Comparison of ENCODE assay signal across 21 mouse cellular contexts in the genomic region with DNA sequence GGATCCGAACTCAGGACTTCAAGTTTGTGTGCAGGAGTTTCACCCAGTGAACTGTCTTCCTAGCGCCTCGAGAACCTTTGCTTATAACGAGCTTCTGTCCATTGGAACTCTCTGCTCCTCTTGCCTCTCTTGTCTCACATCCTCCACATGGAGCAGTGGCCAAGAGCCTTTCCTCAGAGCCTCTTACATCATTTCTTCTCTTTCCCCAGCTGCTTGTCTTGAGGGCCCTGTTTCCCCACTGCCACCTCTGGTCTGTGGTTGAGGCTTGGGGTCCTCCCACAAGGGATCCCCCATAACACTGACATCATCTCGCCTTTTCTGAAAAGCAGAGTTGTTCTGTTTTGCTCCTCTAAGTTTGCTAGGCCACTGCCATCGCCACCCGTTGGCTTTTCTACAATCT.
"Had no signal": no experiment of that assay in that cellular context is flagged by ENCODE, and none has a peak within 500 bp of the region (broad histone marks: within the 10 kb centered on the region; RNA-seq: fewer than 3 reads in every experiment).

No protein-coding gene starts in this region.

- H3K9me3 ChIP-seq: liver, embryonic 15.5 days; lung, embryonic 15.5 days; neural tube, embryonic 13.5 days; neural tube, embryonic 15.5 days had no signal

- H3K27ac ChIP-seq: liver, embryonic 15.5 days; lung, embryonic 15.5 days; neural tube, embryonic 13.5 days; neural tube, embryonic 15.5 days had no signal

- ATAC-seq: liver, postnatal 0 days; lung, postnatal 0 days; midbrain, embryonic 16.5 days had no signal

- H3K4me1 ChIP-seq: liver, embryonic 15.5 days had no signal

- H3K36me3 ChIP-seq: liver, embryonic 15.5 days; lung, embryonic 15.5 days; neural tube, embryonic 13.5 days; neural tube, embryonic 15.5 days had no signal

- DNase-seq: liver, postnatal 0 days; lung, adult 2 months; lung, postnatal 14 days; lung, postnatal 36 days; midbrain, embryonic 14.5 days; retina, postnatal 1 day; right cerebral cortex, adult 18-20 months; right cerebral cortex, postnatal 25 days; right cerebral cortex, postnatal 4 days; spleen, adult 18-20 months; thymus, adult 2 months; thymus, postnatal 25 days; thymus, postnatal 4 days had no signal

- H3K9ac ChIP-seq: liver, embryonic 15.5 days; liver, postnatal 0 days; lung, embryonic 15.5 days; neural tube, embryonic 13.5 days; neural tube, embryonic 15.5 days had no signal

- H3K27me3 ChIP-seq: lung, embryonic 15.5 days; neural tube, embryonic 13.5 days; neural tube, embryonic 15.5 days had no signal

- H3K4me3 ChIP-seq: liver, embryonic 15.5 days; lung, embryonic 15.5 days; myocyte; neural tube, embryonic 13.5 days; neural tube, embryonic 15.5 days had no signal

- H3K4me2 ChIP-seq: liver, embryonic 15.5 days; lung, embryonic 15.5 days; midbrain, embryonic 11.5 days; neural tube, embryonic 13.5 days; neural tube, embryonic 15.5 days had no signal
